22 mouse cellular contexts compared by ENCODE assay signal in the genomic region with DNA sequence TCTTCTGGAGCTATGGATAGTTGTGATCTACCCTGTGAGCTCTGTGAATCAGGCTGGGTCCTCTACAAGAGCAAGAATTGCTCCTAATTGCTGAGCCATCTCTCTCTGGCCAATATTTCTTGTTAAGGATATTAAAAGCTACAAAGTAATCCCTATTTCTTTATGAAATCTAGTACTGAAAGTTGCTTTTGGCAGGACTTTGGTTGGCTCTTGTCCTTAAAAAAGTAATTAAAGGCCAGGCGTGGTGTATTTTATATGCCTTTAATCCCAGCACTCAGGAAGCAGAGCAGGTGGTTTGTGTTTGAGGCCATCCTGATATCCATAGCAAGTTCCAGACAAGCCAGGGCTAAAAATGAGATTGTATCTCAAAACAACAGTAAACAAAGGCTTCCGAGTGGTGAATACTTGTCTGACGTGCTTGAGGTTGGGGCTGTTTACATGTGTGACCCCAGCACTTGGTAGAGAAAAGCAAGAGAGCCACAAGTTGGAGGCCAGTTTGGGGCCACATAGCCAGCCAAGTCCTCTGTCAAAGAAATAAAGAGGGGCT.
"Had no signal": no experiment of that assay in that cellular context is flagged by ENCODE, and none has a peak within 500 bp of the region (broad histone marks: within the 10 kb centered on the region; RNA-seq: fewer than 3 reads in every experiment).

No protein-coding gene starts in this region.

- H3K4me3 ChIP-seq: limb, embryonic 12.5 days; limb, embryonic 15.5 days; megakaryocyte, embryonic 14.5 days; midbrain, embryonic 10.5 days; neural tube, embryonic 12.5 days; neural tube, embryonic 15.5 days; stomach, embryonic 15.5 days had no signal

- DNase-seq: kidney, adult 8-10 months; kidney, postnatal 4 days; left cerebral cortex, postnatal 4 days; liver, postnatal 0 days; midbrain, embryonic 14.5 days; right cerebral cortex, adult 18-20 months; right cerebral cortex, postnatal 14 days; spleen, adult 18-20 months; thymus, adult 18-20 months; thymus, postnatal 36 days had no signal

- ATAC-seq: hindbrain, postnatal 0 days; inflammation-experienced regulatory T-cells, adult 6 months; intestine, embryonic 16.5 days; liver, postnatal 0 days had no signal

- H3K4me1 ChIP-seq: limb, embryonic 12.5 days; limb, embryonic 15.5 days; midbrain, embryonic 10.5 days; neural tube, embryonic 12.5 days; neural tube, embryonic 15.5 days; stomach, embryonic 15.5 days had no signal

- H3K4me2 ChIP-seq: limb, embryonic 12.5 days; limb, embryonic 15.5 days; liver, embryonic 11.5 days; neural tube, embryonic 12.5 days; neural tube, embryonic 15.5 days; stomach, embryonic 15.5 days had no signal

- H3K9ac ChIP-seq: limb, embryonic 12.5 days; limb, embryonic 15.5 days; liver, embryonic 14.5 days; liver, postnatal 0 days; neural tube, embryonic 12.5 days; neural tube, embryonic 15.5 days; stomach, embryonic 15.5 days had no signal

- H3K27ac ChIP-seq: hindbrain, postnatal 0 days; limb, embryonic 12.5 days; limb, embryonic 15.5 days; liver, embryonic 14.5 days; midbrain, embryonic 10.5 days; neural tube, embryonic 12.5 days; neural tube, embryonic 15.5 days; stomach, embryonic 15.5 days had no signal

- H3K27me3 ChIP-seq: limb, embryonic 12.5 days; limb, embryonic 15.5 days; megakaryocyte, embryonic 14.5 days; neural tube, embryonic 12.5 days; neural tube, embryonic 15.5 days; stomach, embryonic 15.5 days had no signal

- H3K9me3 ChIP-seq: limb, embryonic 12.5 days; limb, embryonic 15.5 days; megakaryocyte, embryonic 14.5 days; midbrain, embryonic 10.5 days; neural tube, embryonic 12.5 days; neural tube, embryonic 15.5 days; stomach, embryonic 15.5 days had no signal
